Mouse (Mus musculus) left cerebral cortex, adult 2 months (tissue): ENCODE measurements around the gene Guk1. TPM values are rescaled to one million over a fixed set of nuclear protein-coding genes. Genes with fewer than 3 reads are reported as not detected.

ENCODE experiments used
- DNase-seq, 2 experiments: peaks; one replicate each; pipeline ENCODE4 v3.0.0; 2021 to 2022; ENCODE audit warnings: low spot score in 2 of 2, mixed read lengths in 1 of 2; ENCODE audit errors: extremely low spot score in 1 of 2
- H3K27ac ChIP-seq: fragments of 200-600 bp; 2 replicates; pipeline ENCODE4 v1.8.1; 2022
- H3K4me3 ChIP-seq: fragments of 200-600 bp; 2 replicates; pipeline ENCODE4 v1.8.1; 2022
- CTCF ChIP-seq: fragments of 200-600 bp; IDR thresholded peaks from 2 replicates; pipeline ENCODE4 v1.8.1; 2022; ENCODE audit warnings: antibody characterized with exemption, mild to moderate bottlenecking, moderate library complexity
- intact Hi-C: fragments of 180-260 bp; cut with DNase I; formaldehyde crosslinking; loops from one replicate; pipeline ENCODE4 v1.15.1; 2025
- total RNA-seq, 2 experiments: library from RNA; stranded (reverse); gene quantifications; 2 replicates each; pipeline ENCODE4 v1.2.3; 2021

The Guk1 gene
- total RNA-seq, 2 experiments from 2014 or later: 135 TPM

- DNase-seq: no peak
- H3K4me3 ChIP-seq: no peak overlapping the region
- TF ChIP-seq CTCF: no peak
- H3K27ac ChIP-seq: no peak overlapping the region
- intact Hi-C loops: no loop called here
Observed at GRCm38 (mm10) chr11:59134373-59134997, 57.5 kb downstream of the Guk1 start.

Other genes with a start within 250 kb of the Guk1 start
- gene Hist3h2ba, start 243.3 kb downstream of the Guk1 start, total RNA-seq: 10 to 100 TPM; 88.5 to 98.9 TPM
- 10 to 100 TPM; 55.5 to 59.1 TPM for gene Hist3h2a, start 237.5 kb downstream of the Guk1 start, total RNA-seq
- 1 to 10 TPM; 4.8 to 4.9 TPM for gene Trim17, start 237.5 kb downstream of the Guk1 start, total RNA-seq
- 10 to 100 TPM; 25.6 to 26.1 TPM for gene Trim11, start 214.1 kb downstream of the Guk1 start, total RNA-seq
- 1 to 10 TPM; 1.5 to 1.9 TPM for gene Obscn, start 55.8 kb downstream of the Guk1 start, total RNA-seq
- 1 to 10 TPM; 7.4 to 7.8 TPM for gene Iba57, start 28.5 kb downstream of the Guk1 start, total RNA-seq
- gene Gjc2, start 9.0 kb downstream of the Guk1 start, total RNA-seq: 1 to 10 TPM; 7.4 to 8.0 TPM
- 10 to 100 TPM; 33.8 to 33.9 TPM for gene Mrpl55, start 10.3 kb upstream of the Guk1 start, total RNA-seq
- 10 to 100 TPM; 21.0 to 23.6 TPM for gene 2310033P09Rik, start 16.1 kb upstream of the Guk1 start, total RNA-seq
- 100 to 1,000 TPM; 409 to 423 TPM for gene Arf1, start 36.1 kb upstream of the Guk1 start, total RNA-seq
- gene Wnt3a, start 98.5 kb upstream of the Guk1 start, total RNA-seq: not detected
- gene Wnt9a, start 114.7 kb upstream of the Guk1 start, total RNA-seq: 10 to 100 TPM; 12.2 to 19.7 TPM
- gene Prss38, start 183.4 kb upstream of the Guk1 start, total RNA-seq: not detected